Mouse (Mus musculus) E14TG2a.4 (cell line): ENCODE results near the gene Ndufs4.

Source experiments
- CTCF ChIP-seq: conservative IDR thresholded peaks from 2 replicates; pipeline ENCODE4 v1.5.1; 2014; ENCODE audit warnings: low read length
- NANOG ChIP-seq: IDR thresholded peaks from 2 replicates; pipeline ENCODE4 v1.6.1; 2014; ENCODE audit warnings: borderline replicate concordance, low read length, mixed read lengths
- POU5F1 ChIP-seq: IDR thresholded peaks from 2 replicates; pipeline ENCODE4 v1.6.1; 2014; ENCODE audit warnings: low read length, borderline replicate concordance

DNA sequence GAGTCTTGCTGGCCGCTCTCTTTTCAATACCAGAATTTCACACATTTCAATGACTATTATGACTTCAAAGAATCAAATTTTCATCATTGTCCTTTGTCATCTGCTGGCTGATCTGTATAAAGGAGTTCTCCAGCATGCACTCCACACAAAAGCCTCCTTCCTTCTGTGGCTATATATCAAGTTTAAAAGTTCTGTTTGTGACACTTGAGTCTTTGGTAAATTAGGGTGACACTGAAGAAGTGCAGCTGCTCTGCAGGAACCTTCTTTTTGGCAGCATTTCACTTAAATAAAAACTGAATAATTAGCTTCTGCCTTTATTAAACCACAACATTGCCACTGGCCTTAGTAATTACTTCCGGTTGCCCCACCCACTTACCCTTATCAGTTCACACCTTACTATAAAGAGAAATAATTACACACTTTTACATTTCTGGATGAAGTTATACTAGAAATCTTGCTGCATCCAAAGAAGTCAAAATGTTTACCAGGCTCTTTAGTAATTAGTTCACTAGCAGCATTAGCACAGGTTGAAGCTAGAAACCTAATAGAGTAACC is 68.1 kb downstream of the Ndufs4 start:
- TF ChIP-seq CTCF (no peak), POU5F1 (no peak), NANOG (no peak)
